Mouse (Mus musculus): ENCODE data around the gene Rbck1.
"Not testable (repeated sequence)": the region's sequence is repeated elsewhere in the genome, so short reads cannot be mapped to it uniquely, and the experiment has no call there.

Rbck1 gene

DNA sequence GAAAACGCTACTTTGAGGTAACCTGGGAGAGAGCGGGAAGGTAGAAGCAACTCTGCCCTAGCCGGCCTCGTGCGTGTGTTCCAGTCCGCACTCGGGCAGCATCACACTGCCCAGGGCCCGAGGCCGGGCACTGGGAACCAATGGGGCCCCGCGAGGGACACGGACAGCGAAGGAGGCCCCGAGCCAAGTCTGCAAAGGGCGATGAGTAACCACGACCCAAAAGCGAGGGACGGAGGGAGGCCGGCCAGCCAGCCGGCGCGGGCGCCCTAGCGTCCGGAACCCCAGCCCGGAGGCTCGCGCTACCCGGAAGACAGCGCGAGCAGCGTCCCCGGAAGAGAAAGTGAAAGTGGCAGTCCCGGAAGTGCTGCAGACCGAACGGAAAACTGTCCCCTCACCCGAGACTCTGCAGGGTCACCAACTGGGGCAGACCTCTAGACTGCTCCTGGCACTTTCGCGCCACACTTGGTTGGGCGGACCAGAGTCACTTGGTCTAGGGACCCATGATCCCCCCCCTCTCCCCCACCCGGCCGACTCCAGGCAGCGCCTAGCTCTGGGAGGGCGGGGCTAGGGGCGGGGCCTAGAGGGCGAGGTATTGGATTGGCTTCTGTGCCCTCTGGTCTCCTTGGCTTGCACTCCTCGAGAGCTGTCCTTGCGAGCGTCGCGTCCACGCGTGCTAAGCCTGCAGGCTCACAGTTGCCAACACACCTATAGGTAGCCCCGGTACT, at the start of gene Rbck1:
Gene Rbck1 (minus strand): TSS at position 553 of the 725 bp plus-strand sequence.
- DNase-seq (ENCODE audit: low read depth, low spot score), result peak; percentile 91

DNA sequence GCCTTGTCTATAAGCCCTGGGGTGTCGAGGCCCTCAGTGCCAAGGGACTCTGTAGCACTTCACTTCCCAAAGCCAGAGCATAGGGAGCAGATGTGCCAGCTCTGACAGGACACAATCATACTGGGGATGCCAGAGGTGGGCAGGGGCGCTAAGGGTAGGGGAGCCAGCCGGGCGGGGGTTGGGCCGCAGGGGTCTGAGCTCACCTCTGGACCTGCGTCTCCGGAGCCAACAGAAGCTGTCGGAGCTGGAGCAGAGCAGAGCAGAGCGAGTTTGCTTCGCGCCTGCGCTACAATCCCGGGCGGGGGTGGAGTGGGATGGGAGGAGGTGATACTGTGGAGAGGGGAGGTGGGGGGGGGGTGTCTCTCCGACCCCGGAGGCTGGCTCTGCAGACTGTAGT, 43.9 kb upstream of the Rbck1 start, which contains the start of gene Nrsn2:
Gene Nrsn2 (minus strand): TSS at position 294 of the 397 bp plus-strand sequence.
- no peak for DNase-seq (ENCODE audit: low read depth, low spot score)

DNA sequence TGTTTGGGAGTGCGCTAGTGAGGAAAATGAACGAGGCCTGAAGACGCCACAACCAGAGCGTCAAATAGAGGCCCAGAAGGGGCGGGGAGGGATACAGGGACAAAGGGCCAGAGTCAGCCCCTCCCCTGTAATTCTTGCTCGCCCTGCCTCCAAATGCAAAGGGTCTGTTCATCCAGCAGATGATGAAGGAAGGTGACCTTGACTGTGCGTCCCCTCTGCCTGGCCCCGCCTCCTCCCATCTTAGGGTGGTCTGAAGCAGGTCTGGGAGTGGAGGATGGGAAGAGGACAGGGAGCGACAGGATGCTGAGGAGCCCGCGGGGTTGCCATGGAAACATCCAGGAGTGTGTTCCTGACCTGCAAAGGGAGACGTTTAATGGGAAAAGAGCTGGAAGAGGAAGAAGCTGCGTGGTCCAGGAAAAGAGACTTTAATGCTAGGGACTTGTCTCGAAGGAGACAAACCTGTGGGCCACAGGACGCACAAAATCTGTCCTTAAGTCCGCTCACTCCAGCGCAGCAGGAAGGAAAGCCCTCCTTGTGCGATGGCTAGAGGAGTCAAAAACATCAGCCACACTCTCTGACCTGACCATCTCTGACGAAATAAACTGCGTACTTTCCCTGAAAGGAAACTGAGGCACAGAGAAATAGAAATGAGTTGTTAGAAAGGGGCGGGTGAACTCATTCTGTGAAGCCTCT, 43.3 kb upstream of the Rbck1 start:
- DNase-seq (ENCODE audit: low read depth, low spot score), result peak; percentile 76

DNA sequence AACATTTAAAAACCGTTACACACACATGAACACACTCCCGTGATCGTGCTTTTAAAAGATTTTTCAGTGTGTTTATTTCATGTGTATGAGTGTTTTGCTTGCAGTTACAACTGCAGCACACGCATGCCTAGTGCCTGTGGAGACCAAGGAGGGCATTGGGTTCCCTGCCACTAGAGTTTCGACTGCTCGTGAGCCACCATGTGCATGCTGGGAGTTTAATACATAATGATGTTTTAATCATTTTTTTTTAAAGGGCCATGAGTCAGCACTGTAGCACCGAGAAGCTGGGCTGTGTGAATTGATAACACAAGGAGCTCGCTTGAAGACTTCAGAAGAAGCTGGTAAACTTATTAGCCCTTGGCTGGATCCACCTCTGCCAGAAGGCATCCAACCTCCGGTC, 41.1 kb upstream of the Rbck1 start:
- no peak for DNase-seq (ENCODE audit: low read depth, low spot score)

DNA sequence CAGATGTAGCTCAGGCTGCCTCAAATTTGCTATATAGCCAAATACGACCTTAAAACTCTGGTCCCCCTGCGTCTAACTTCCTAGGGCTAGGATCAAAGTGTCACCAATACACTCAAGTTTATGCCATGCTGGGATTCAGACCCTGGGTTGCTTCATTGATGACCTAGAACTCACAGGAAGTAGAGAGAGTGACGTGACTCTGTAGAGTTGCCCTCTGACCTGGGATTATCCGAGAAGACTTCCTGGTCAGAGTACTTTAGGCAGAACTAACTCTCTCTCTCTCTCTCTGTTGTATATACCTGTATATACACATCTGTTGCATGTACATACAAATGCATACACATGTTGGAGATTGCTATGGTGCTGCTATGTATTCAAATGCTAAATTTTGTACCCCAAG, 40.2 kb upstream of the Rbck1 start:
- no peak for DNase-seq (ENCODE audit: low read depth, low spot score)

DNA sequence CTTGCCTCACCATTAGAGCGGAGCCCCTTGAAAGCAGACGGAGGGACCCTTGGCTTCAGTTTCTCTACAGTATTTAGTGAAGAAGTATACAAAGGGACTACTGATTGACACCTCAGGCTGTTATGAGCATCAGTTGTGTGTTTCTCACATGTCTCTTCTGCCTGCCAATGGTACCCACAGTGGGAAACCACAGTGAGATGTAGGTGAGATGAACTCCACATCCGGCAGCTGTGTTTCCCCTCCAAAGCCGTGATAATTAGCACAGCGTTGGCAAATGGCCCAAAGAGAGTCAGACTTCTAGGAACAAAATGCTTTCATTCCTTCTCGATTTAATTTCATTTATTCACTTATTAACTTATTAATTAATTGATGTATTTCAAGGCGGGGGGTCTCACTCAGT, 39.7 kb upstream of the Rbck1 start:
- no peak for DNase-seq (ENCODE audit: low read depth, low spot score)

DNA sequence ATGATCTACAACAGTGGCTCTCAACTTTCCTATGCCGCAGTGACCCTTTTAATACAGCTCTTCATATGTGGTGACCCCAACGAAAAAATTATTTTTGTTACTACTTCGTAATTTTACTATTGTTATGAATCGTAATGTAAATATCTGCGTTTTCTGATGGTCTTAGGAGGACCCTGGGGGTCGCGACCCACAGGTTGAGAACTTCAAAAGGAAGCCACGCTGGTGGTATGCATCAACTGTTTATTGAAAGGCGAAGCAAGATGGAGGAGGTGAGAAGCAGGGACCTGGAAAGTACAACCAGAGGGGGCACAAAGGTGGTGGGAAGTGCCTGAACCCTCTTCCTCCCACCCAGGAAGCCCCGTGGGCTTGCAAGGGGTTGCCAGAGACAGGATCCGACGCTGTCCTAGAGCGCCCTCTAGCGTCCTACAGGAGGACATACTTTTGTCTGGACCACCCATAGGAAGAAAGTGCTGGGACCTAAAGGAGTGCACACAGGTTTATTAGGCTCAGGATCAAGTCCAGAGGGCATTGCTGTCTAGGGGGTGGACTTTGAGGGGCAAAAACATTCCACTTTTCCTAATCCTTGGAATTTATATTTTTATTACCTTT, 36.2 kb upstream of the Rbck1 start:
- peak; percentile 88 for DNase-seq (ENCODE audit: low read depth, low spot score)

DNA sequence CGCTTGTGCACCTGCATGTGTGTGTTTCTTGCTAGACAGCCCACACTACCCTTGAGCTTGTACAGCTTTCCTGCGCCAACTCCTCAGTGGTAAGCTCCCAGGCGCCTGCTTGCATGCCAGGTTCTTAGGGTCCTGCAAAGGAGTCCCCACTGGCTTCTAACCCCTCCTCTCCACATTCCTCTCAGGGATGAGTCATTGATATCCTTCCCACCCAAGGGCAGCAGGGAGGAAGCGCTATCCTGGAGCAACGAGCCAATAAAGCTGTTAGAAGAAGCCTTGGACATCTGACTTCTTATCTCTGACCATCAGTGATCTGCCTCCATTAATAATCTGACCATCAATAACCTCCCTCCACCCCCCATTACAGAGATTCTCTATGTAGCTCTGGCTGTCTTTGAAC, 35.5 kb upstream of the Rbck1 start:
- no peak for DNase-seq (ENCODE audit: low read depth, low spot score)

DNA sequence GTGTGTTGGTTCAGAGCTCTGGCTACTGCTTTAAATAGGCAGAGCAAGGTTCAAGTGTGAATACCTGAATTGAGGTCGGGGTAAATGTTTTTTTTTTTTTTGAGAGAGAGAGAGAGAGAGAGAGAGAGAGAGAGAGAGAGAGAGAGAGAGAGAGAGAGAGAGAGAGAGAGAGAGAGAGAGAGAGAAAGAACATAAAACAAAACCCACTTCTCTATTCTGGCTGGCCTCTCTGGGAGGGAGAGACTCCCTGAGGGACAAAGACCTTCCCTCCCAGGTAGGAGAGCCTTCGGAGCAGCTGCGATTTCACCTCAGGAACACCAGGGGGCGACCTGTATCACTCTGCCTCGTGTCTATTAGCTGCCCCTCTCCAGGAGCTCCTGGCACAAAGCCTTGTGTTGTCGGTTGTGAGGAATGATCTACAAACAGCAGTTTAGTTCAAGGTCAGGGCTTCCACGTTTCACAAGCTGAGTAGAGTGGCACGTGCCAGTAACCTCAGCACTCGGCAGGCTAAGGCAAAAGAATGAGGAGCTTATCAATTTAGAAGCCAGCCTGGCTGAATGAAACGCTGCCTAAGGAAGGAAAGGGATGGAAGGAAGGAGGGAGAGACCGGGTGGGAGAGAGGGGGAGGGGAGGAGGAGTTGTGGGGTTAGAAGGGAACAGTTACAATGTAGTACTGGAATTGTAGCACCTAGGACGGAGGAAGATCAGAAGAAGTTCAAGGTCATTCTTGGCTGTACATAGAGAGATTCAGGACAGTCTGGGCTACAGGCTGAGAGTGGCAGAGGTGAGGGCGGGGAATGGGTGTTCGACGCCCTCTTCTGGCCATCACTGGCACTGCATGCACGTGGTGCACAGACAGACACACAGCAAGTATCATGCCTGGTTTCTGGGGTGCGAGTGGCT, 31.0 kb upstream of the Rbck1 start:
- peak; percentile 89 for DNase-seq (ENCODE audit: low read depth, low spot score)

DNA sequence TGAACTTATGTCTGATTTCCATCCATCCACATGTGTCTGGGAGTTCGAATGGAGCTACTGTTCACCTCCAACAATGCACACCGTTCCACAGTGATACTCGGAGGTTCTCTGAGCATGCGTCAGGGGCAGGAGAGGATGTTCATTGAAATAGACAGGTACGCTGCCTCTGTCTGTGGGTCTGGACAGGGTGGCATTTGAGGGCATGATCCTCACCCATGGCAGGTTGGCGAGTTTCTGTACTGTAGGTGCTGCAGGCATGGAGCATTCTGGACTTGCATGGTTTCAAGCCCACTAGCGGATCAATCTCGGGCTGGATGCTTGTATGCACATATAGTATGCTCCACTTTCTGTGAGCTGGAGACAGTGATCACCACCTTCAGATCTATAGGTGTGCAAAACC, 28.7 kb upstream of the Rbck1 start:
- DNase-seq (ENCODE audit: low read depth, low spot score), result no peak

DNA sequence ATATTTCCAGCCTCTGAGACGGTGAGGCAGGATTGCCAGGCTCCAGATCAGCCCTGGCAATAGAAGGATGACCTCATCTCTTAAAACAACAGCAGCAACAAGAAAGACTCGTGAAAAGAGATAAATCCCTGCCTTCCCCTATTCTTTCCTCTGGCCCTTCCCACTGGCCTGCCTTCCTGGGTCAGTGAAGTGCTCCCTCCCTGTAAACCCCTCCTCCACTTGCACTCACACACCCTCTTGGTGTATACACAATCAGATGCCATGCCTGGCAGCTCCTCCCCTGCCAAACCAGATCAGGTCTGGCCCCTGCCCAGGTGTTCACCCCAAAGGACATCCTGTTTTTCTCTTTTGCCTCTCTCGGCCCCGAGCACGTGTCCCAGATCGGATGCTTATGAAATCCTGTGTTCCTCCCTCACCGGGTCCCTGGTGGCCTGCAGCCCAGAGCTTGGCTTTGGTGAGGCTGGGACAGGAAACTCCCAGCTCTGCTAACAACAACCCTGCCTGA, 27.9 kb upstream of the Rbck1 start:
- DNase-seq (ENCODE audit: low read depth, low spot score), result no peak

DNA sequence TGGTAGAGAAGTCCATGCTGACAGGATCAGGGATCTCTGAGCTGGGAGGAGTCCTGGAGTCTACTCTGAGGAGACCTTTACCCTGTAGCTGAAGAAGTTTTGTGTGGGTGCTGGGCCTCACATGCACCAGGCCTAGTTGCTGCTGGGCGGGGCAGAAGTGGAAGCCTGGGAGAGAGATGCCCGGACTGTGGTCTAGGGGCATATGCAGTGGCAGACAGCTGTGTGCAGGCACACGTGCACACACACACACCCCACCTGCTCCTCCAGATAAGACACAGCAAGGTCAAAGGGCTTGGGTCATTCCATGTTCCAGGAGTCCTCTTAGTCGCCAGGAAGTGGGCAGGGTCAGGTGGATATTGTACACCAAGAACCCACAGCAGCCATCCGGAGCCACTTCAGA, 27.2 kb upstream of the Rbck1 start:
- DNase-seq (ENCODE audit: low read depth, low spot score), result no peak

DNA sequence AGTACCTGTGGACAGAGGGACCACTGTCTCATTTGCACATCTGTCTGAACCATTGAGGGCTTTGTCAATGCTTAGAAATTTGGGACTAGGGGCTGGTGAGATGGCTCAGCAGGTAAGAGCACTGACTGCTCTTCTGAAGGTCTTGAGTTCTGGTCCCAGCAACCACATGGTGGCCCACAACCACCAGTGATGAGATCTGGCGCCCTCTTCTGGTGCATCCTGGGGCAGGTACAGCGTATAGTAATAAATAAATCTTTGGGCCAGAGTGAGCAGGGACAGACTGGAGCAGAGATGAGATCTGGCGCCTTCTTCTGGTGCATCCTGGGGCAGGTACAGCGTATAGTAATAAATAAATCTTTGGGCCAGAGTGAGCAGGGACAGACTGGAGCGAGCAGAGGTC, 26.5 kb upstream of the Rbck1 start:
- not testable (repeated sequence) for DNase-seq (ENCODE audit: low read depth, low spot score)

DNA sequence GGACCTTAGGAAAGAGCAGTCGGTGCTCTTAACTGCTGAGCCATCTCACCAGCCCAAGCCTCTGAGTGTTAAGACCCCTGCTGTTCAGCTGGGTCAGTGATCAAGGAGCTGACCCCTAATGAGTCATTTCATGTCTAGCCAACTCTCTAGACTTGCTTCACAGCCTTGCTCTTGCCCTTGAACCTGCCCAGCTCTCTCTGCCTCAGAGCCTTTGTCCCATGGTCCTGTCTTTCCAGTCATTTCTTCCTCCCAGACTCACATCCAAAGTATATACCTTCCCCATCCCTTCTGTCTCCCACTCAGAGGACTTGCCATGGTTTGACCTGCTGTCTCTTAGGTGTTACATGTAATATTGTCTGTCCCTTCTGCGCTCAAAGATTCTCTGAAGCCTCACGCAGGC, 24.8 kb upstream of the Rbck1 start:
- no peak for DNase-seq (ENCODE audit: low read depth, low spot score)

DNA sequence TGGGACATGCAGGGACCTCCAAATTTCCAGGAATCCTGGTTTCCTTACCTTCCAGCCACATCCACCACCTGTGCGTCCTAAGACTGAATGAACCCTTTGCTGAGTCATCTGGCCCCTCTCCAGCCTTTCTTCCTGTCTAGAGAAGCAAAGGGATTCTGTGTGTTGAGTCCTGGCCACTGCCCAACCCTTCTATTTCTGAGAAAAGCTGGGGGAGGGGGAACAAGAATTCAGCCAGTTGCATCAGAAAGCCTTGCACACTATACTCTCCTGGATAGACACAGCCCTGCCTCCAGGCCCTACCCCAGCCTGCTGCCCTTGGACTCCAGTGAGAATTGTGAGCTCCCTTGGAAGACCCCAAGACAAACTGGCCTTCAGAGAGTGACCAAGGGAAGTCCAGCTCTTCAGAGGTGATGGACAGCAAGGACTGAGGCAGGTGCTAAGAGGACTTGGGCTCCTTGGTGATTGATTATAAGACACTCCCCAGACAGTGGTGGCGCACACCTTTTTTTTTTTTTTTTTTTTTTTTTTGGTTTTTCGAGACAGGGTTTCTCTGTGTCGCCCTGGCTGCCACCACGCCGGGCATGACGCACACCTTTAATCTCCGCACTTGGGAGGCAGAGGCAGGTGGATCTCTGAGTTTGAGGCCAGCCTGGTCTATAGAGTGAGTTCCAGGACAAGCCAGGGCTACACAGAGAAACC, 17.5 kb upstream of the Rbck1 start:
- no peak for DNase-seq (ENCODE audit: low read depth, low spot score)

DNA sequence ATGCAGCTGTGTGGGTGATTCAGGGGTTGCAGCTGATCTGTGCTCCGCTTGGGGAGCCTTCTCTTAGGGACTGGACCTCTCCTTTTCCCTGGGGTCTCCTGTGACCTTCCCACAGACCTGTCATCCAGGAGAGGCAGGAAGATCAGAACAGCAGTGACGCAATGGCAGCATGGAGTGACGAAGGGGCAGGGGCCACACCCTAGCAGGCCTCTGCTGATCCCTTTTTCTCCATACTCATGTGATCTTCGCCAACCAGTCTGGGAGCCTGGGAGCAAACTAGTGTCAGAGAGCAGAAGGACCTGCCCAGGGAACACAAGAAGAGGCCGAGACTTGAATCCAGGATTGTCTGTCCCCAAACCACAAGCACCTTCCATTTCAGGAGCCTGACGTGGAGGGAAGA, 16.8 kb upstream of the Rbck1 start:
- no peak for DNase-seq (ENCODE audit: low read depth, low spot score)

DNA sequence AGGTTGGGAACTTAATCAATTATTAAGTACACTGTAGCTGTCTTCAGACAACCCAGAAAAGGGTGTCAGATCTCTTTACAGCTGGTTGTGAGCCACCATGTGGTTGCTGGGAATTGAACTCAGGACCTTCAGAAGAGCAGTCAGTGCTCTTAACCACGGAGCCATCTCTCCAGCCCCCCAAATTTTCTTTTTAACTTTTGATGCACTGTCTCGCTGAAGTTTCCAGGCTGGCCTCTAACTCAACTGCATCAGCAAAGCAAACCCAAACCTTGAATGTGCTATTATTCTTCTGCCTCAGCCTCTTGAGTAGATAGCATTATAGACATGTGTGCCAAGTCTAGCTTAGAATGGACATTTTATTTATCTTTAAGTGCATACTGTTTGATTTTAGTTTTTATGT, 15.3 kb upstream of the Rbck1 start:
- DNase-seq (ENCODE audit: low read depth, low spot score), result no peak

DNA sequence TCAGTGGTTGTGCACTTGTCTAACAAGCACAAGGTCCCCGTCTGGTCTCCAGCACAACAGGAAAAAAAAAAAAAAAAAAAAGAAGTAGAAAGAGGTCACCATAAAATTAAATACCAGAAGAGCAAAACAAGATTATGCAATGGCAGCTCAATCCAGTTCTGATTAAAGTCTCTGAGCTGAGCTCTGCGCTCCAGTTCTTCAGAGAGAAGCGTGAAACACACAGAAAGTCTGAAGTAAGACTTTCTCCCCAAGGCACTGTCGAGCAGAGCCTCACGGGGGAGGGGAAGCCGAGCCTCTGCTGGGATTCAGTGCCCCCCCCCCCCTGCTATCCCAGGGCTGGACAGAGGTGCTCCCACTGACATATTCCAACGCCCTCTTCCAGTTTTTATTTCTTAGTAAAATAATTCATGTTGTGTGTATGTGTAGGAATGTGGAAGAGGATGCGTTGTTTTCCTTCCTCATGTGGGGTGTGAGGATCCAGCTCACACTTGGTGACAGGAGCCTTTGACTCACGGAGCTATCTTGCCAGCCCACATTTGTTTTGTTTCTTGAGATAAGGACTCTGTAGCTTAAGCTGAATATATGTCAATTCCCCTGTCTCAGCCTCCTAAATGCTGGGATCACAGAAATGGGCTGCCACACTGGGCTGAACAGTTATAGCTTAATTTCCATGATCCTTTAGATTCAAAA, 14.5 kb upstream of the Rbck1 start:
- DNase-seq (ENCODE audit: low read depth, low spot score), result no peak

DNA sequence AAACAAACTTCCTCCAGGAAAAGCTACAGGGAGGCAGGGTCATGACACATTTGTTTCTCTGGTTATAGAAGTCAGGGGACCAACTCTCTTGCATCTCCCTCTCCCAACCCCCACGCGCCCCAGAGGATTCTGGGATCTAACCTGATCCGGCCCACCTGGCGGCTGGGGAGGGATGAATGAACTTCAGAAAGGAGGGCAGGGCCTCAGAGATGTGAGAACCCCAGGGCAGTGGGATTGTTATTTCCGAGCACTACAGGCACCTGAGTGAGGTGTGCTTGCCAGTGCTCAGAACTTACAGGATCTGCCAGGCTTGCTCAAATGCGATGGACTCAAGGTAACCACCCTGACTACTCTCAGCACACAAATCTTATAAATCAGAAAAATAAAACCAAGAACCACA, 12.9 kb upstream of the Rbck1 start:
- DNase-seq (ENCODE audit: low read depth, low spot score), result no peak

DNA sequence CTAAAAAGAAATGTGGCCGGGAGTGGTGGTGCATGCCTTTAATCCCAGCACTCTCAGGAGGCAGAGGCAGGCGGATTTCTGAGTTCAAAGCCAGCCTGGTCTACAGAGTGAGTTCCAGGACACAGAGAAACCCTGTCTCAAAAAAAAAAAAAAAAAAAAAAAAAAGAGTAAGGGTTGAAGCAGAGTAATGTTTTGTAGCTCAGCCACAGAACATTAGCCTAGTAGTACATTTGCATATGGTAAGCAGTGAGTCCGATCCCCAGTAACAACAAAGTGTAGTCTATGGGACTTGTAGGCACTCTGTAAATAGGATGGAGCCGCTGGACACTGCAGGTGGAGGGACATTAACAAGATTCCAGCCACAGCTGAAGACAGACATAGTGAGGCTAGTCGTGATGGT, 12.5 kb upstream of the Rbck1 start:
- DNase-seq (ENCODE audit: low read depth, low spot score), result no peak

DNA sequence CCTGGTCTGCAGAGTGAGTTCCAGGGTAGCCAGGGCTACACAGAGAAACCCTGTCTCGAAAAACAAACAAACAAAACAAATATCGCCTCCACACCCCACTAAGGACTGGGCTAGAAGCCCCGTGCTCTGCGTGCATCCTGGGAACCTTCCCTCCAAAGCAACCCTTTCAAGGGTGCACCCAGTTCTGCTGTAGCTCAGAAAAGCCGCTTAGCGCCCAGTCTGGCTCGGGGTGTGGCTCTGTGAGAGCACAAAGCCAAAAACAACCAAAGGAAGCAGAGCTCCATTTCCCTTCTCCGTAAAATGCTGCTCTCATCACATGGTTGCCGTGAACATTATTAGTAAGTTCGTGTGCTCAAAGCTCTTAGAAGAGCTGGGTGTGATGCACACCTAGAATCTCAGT, 11.9 kb upstream of the Rbck1 start:
- DNase-seq (ENCODE audit: low read depth, low spot score), result no peak

Data from mesoderm, embryonic 11.5 days (tissue).